Mouse (Mus musculus) intestine, postnatal 0 days (tissue): ENCODE data around the gene Pgbd1. TPM values are rescaled to one million over a fixed set of nuclear protein-coding genes. Genes with fewer than 3 reads are reported as not detected.
A peak's percentile ranks its signal among the peaks of the same experiment; 100 is the strongest.

Source experiments
- ATAC-seq: fragments of 200-750 bp; cut with Nextera tagmentation; 2 replicates; pipeline ENCODE4 v1.8.0; 2017; ENCODE audit warnings: mild to moderate bottlenecking, moderate TSS enrichment, moderate library complexity
- H3K27ac ChIP-seq: fragments of 300-500 bp; sonication (generic); 2 replicates; pipeline ENCODE4 v1.5.1; 2014; ENCODE audit warnings: mild to moderate bottlenecking, low read depth, low read length, moderate library complexity
- H3K27me3 ChIP-seq: fragments of 300-500 bp; sonication (generic); replicated peaks from 2 replicates; pipeline ENCODE4 v1.6.1; 2014; ENCODE audit warnings: low read length, mixed read lengths; ENCODE audit not compliant: control insufficient read depth, insufficient read depth
- H3K36me3 ChIP-seq: fragments of 300-500 bp; sonication (generic); 2 replicates; pipeline ENCODE4 v1.6.1; 2014; ENCODE audit warnings: mild to moderate bottlenecking, moderate library complexity; ENCODE audit not compliant: control insufficient read depth, insufficient read depth
- H3K4me1 ChIP-seq: fragments of 300-500 bp; sonication (generic); replicated peaks from 2 replicates; pipeline ENCODE4 v1.6.1; 2014; ENCODE audit warnings: antibody characterized with exemption, low read length, mixed read lengths; ENCODE audit not compliant: control insufficient read depth, insufficient read depth
- H3K4me2 ChIP-seq: fragments of 300-500 bp; sonication (generic); replicated peaks from 2 replicates; pipeline ENCODE4 v1.6.1; 2014; ENCODE audit warnings: low read depth, mild to moderate bottlenecking, moderate library complexity
- H3K4me3 ChIP-seq: fragments of 300-500 bp; sonication (generic); 2 replicates; pipeline ENCODE4 v1.5.1; 2014; ENCODE audit warnings: low read depth, low read length
- H3K9ac ChIP-seq: fragments of 300-500 bp; sonication (generic); 2 replicates; pipeline ENCODE4 v1.6.1; 2014; ENCODE audit warnings: mild to moderate bottlenecking, low read depth, low read length
- H3K9me3 ChIP-seq: fragments of 300-500 bp; sonication (generic); 2 replicates; pipeline ENCODE4 v1.6.1; 2016; ENCODE audit warnings: mixed run types; ENCODE audit not compliant: control insufficient read depth
- CTCF ChIP-seq: sonication (generic); IDR thresholded peaks from 2 replicates; pipeline ENCODE4 v1.5.1; 2016; ENCODE audit warnings: low read depth, mild to moderate bottlenecking, control low read depth, antibody characterized with exemption, moderate library complexity
- WGBS: fragments of 180-500 bp; shearing (Covaris S2); extraction: QIAGEN DNeasy Blood & Tissue Kit; methylation state at CpG from one replicate; pipeline ENCODE4 v1.1.7; 2014; 5-methylcytosine and 5-hydroxymethylcytosine counted together
- polyA plus RNA-seq: library from polyadenylated mRNA; unstranded; fragments of >200 nt; fragmentation: Nextera tagmentation; extraction: Ambion mirVana; gene quantifications from 2 replicates; pipeline ENCODE4 v1.2.1, GENCODE M21; 2015

The Pgbd1 gene
- polyA plus RNA-seq, 1 experiment from 2014 or later, result 0.47 TPM

DNA sequence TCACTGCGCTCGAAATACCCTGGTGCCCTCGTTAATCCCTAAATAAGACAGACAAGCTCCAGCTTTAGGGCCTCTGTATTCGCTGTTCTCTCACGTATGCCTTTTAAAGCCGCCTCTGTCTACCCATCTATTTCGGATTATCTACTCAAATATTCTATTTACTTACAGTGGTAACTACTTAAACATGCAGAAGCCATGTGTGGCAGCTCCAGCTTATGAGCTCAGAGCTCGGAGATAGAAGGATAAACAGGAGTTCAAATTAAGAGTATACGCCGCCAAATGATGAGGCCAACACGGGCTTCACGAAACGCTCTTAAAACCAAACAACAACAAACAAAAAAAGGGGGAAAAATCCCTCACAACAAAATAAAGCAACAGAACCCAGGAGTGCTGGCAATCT is 12.2 kb upstream of the Pgbd1 start:
- no peak for ATAC-seq
- H3K4me1 ChIP-seq, result 0 out of 2 replicates have a peak, but pooled peaks cover 6% of the 10 kb centered on the region
- H3K9ac ChIP-seq, result peak overlapping the region; percentile 64

DNA sequence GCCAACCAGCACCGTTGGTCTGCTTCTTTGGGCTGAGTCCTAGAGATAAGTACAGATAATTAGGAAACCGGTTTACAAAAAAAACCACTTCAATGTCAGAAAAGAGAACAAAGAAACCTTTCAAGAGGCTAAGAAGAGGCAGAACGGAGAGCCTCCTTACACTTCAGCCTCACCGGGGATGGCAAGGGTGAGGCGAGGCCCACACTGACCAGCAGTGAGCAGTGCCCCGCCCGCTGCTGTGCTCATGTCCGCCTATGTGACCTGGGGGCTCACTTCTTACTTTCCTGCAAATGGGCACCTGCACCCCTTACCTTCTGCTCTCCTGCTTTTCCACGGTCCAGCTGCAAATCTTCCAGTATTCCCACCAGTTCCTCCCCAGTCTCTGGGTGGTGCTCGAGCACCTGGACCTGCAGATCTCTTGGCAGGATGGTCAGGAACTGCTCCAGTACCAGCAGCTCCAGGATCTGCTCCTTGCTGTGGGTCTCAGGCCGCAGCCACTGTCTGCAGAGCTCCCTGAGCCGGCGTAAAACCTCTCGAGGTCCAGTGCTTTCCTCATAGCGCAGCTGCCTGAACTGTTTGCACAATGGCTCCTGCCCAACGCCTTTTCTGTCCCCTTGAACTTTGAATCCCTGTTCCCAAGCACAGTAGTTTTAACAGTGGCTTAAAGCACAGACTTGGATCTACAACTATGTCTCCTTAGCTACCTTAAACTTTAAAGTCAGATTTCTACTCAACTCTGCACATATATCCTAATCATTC is 7.2 kb upstream of the Pgbd1 start:
- Histone ChIP-seq H3K4me2 (no peak overlapping the region; the same call in 1 of the 2 replicates), H3K9ac (no peak overlapping the region), H3K4me3 (no peak overlapping the region), H3K36me3 (peaks cover 35% of the 10 kb centered on the region), H3K27me3 (no peaks in the 10 kb centered on the region), H3K4me1 (0 out of 2 replicates have a peak, but pooled peaks cover 6% of the 10 kb centered on the region), H3K9me3 (no peaks in the 10 kb centered on the region), H3K27ac (peak overlapping the region; percentile 46)
- TF ChIP-seq CTCF, result no peak
- ATAC-seq, result peak; percentile 67
- 43% methylated on average over 16 of the region's 16 CpGs for WGBS

More for the DNA sequence above, 12.2 kb upstream of the Pgbd1 start:
- 2% methylated on average over 13 of the region's 13 CpGs for WGBS
- Histone ChIP-seq H3K4me3 (peak overlapping the region; percentile 67), H3K9me3 (no peaks in the 10 kb centered on the region), H3K27ac (peak overlapping the region; percentile 79), H3K4me2 (peak overlapping the region; percentile 73), H3K27me3 (no peaks in the 10 kb centered on the region), H3K36me3 (peaks cover 3% of the 10 kb centered on the region)
- TF ChIP-seq CTCF, result no peak

DNA sequence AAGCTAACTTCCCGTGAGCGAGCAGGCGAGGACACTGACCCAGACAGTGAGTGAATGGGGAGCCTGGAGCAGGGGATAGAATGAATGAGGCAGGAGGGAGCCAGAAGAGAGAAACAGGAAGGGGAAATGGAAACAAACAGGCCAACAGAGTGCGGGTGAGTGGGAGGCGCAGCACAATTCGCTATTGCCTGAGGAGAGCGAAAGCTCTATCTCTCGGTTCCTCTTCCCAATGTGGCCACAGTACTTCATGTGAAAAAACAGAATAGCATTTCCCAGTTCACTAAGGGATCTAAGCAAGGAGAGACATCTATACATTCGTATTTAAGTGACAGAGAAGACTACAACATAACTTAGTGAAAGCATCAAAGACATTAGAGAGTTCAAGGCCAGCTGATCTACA is 5.9 kb upstream of the Pgbd1 start:
- no peak overlapping the region for H3K4me3 ChIP-seq
- H3K36me3 ChIP-seq, result peaks cover 35% of the 10 kb centered on the region
- H3K27ac ChIP-seq, result no peak overlapping the region; the same call in 1 of the 2 replicates
- TF ChIP-seq CTCF, result no peak
- H3K9ac ChIP-seq, result no peak overlapping the region
- no peak for ATAC-seq
- no peak overlapping the region for H3K4me2 ChIP-seq
- H3K4me1 ChIP-seq, result no peaks in the 10 kb centered on the region
- H3K9me3 ChIP-seq, result no peaks in the 10 kb centered on the region
- no peaks in the 10 kb centered on the region for H3K27me3 ChIP-seq
- WGBS, result 89% methylated on average over 9 of the region's 9 CpGs

DNA sequence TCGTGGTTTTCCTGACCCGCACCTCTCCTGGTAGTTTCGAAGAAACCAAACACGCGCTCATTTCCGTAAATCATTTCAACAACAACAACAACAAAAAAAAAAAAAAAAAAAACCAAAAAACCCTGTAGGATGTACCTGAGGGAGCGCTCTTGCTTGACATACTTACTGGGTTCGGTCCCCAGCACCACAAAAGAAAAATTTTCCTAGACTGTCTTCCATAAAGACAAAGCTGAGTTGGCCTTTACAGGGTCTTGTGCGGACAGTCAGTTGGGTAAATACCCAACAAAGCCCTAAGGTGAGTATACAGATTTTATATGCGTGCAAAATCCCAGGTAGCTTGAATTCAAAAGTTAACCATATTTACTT is 332 bp upstream of the Pgbd1 start:
- H3K27ac ChIP-seq, result peak overlapping the region; percentile 62; the same call in 1 of the 2 replicates
- WGBS, result 20% methylated on average over 10 of the region's 10 CpGs
- H3K36me3 ChIP-seq, result peaks cover 27% of the 10 kb centered on the region
- no peaks in the 10 kb centered on the region for H3K9me3 ChIP-seq
- 0 out of 2 replicates have a peak, but pooled peaks cover 2% of the 10 kb centered on the region for H3K4me1 ChIP-seq
- no peak for TF ChIP-seq CTCF
- peak overlapping the region; percentile 63 for H3K4me3 ChIP-seq
- H3K4me2 ChIP-seq, result peak overlapping the region; percentile 88
- no peak for ATAC-seq
- H3K27me3 ChIP-seq, result no peaks in the 10 kb centered on the region
- H3K9ac ChIP-seq, result peak overlapping the region; percentile 68; the same call in 1 of the 2 replicates

DNA sequence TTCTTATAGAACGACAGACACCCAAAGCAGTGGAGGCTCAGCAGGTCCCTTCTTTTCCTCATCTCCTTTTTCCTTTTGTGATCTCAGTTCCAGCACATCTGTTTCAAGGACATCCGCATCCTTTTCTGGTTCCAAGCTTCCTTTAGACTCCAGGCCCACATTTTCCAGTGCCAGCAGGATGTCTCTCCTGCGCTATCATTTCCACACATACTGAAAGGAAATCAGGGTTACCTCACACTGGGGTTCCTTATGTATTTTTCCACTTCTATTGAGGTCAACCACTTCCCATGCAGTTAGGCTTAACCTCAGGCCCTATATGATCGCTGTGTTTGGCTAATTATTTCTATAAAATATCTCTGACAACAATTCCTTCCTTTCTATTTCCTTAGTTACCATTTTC is 5.4 kb downstream of the Pgbd1 start:
- H3K4me1 ChIP-seq, result 0 out of 2 replicates have a peak, but pooled peaks cover 2% of the 10 kb centered on the region
- ATAC-seq, result no peak
- H3K4me2 ChIP-seq, result no peak overlapping the region
- TF ChIP-seq CTCF, result no peak
- no peak overlapping the region for H3K4me3 ChIP-seq
- no peak overlapping the region for H3K27ac ChIP-seq
- no peaks in the 10 kb centered on the region for H3K9me3 ChIP-seq
- H3K27me3 ChIP-seq, result no peaks in the 10 kb centered on the region
- no peaks in the 10 kb centered on the region for H3K36me3 ChIP-seq
- no peak overlapping the region for H3K9ac ChIP-seq
- 82% methylated on average over 4 of the region's 4 CpGs for WGBS

DNA sequence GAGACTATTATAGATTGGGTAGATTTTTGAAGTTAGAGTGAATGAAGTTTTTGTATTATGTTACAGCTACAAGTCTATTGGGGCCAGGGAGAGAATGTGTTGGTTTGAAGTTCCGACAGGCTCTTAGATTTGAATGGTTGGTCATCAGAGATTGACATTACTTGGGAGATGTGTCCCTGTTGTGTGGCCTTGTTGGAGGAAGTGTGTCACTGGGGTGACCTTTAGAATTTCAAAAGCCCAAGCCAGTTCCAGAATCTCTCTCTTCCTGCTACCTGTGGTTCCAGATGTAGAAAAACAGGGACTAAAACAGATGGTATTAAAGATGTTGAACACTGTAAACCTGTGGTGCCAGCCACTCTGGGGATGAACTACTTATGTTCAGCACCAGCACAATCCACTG is 13.2 kb downstream of the Pgbd1 start:
- H3K9ac ChIP-seq, result no peak overlapping the region
- H3K27me3 ChIP-seq, result no peaks in the 10 kb centered on the region
- no peaks in the 10 kb centered on the region for H3K9me3 ChIP-seq
- no peak overlapping the region for H3K27ac ChIP-seq
- no peak for ATAC-seq
- TF ChIP-seq CTCF, result no peak
- H3K4me2 ChIP-seq, result no peak overlapping the region
- H3K4me1 ChIP-seq, result no peaks in the 10 kb centered on the region
- H3K4me3 ChIP-seq, result no peak overlapping the region
- WGBS, result 97% methylated on average over 1 of the region's 1 CpGs
- no peaks in the 10 kb centered on the region for H3K36me3 ChIP-seq
